Comparison of ENCODE assay signal across 16 mouse cellular contexts in the genomic region with DNA sequence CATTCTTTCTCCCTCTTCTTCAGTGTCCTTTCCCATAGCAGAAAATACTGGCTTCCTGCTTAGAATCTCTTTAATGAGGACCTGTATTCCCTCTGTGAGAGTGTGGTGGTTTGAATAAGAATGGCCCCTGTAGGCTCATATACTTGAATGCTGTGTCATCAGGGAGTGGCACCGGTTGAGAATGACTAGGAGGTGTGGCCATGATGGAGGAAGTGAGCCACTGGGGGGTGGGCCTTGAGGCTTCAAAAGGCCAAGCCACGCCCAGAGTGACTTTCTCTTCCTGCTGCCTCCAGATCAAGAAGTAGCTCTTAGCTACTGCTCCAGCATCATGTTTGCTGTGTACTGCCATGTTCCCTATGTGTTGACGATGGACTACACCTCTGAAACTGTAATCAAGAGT. TPM values are rescaled to one million over a fixed set of nuclear protein-coding genes. Genes with fewer than 3 reads are reported as not detected.
DNase-seq lines count a peak whose midpoint lies in the region; ATAC-seq and TF ChIP-seq lines count a peak whose summit lies in the region.
"Had no signal": no experiment of that assay in that cellular context is flagged by ENCODE, and none has a peak within 500 bp of the region (broad histone marks: within the 10 kb centered on the region; RNA-seq: fewer than 3 reads in every experiment).

No protein-coding gene starts in this region.

- intact Hi-C loops in gastrocnemius, adult 2 months (cut with DNase I) = no loop called here
- intact Hi-C loops in heart, postnatal 25 days (cut with DNase I) = no loop called here

- TF ChIP-seq CTCF in lung, embryonic 14.5 days (IDR thresholded peaks at IDR 0.05; ENCODE audit: low read depth) = no peak
- TF ChIP-seq CTCF in MEL (IDR thresholded peaks at IDR 0.05 in 2 of 3, conservative IDR thresholded peaks at IDR 0.05 in 1 of 3; ENCODE audit: control insufficient read depth in 1 of 3, insufficient read depth in 1 of 3, low read depth in 2 of 3, low read length in 3 of 3, poor library complexity in 1 of 3, severe bottlenecking in 1 of 3) = no peak
- no peak for TF ChIP-seq CTCF in kidney, adult 2 months (conservative IDR thresholded peaks at IDR 0.05; ENCODE audit: insufficient read depth, insufficient read length, low read depth, low read length)
- no peak for TF ChIP-seq CTCF in gastrocnemius, adult 2 months (IDR thresholded peaks at IDR 0.05)

- 77% methylated on average over 3 of the region's 3 CpGs for WGBS in lung, embryonic 14.5 days
- WGBS in intestine, embryonic 15.5 days = 76% methylated on average over 3 of the region's 3 CpGs
- WGBS in kidney, adult 2 months = 87% methylated on average over 3 of the region's 3 CpGs

- H3K4me1 ChIP-seq in lung, embryonic 14.5 days (ENCODE audit: insufficient read depth) = no peaks in the 10 kb centered on the region
- H3K4me1 ChIP-seq in MEL (ENCODE audit: control insufficient read depth in 1 of 2, insufficient read depth in 2 of 2, low read length in 2 of 2) = peaks cover 0 to 5% of the 10 kb centered on the region in 2 experiments; a peak in 1 of 4 replicates
- H3K4me1 ChIP-seq in intestine, embryonic 15.5 days (replicated peaks) = no peaks in the 10 kb centered on the region
- H3K4me1 ChIP-seq in kidney, adult 2 months (ENCODE audit: control insufficient read depth, insufficient read depth, low read length) = no peaks in the 10 kb centered on the region
- H3K4me1 ChIP-seq: hindbrain, embryonic 10.5 days; midbrain, embryonic 10.5 days; stomach, embryonic 15.5 days had no signal

- H3K4me3 ChIP-seq in lung, embryonic 14.5 days (ENCODE audit: low read depth, low read length) = no peak overlapping the region
- H3K4me3 ChIP-seq in MEL (ENCODE audit: control insufficient read depth in 1 of 2, insufficient read depth in 1 of 2, low read depth in 2 of 2, low read length in 2 of 2) = no peak overlapping the region
- H3K4me3 ChIP-seq in intestine, embryonic 15.5 days (replicated peaks) = no peak overlapping the region
- no peak overlapping the region for H3K4me3 ChIP-seq in kidney, adult 2 months (ENCODE audit: insufficient read depth, low read depth, low read length)
- no peak overlapping the region for H3K4me3 ChIP-seq in gastrocnemius, adult 2 months
- H3K4me3 ChIP-seq: heart, embryonic 10.5 days; hindbrain, embryonic 10.5 days; midbrain, embryonic 10.5 days; stomach, embryonic 15.5 days had no signal

- H3K9ac ChIP-seq in lung, embryonic 14.5 days = no peak overlapping the region
- H3K9ac ChIP-seq in MEL (ENCODE audit: control insufficient read depth, low read depth, low read length, poor library complexity, severe bottlenecking) = no peak overlapping the region
- H3K9ac ChIP-seq in intestine, embryonic 15.5 days = no peak overlapping the region
- H3K9ac ChIP-seq: liver, embryonic 14.5 days; stomach, embryonic 15.5 days had no signal

- H3K27ac ChIP-seq in lung, embryonic 14.5 days (ENCODE audit: low read depth) = no peak overlapping the region
- H3K27ac ChIP-seq in MEL (ENCODE audit: control insufficient read depth, low read depth, low read length) = no peak overlapping the region; the same call in 1 of the 2 replicates
- no peak overlapping the region for H3K27ac ChIP-seq in intestine, embryonic 15.5 days
- H3K27ac ChIP-seq in kidney, adult 2 months (ENCODE audit: insufficient read depth, low read depth, low read length) = no peak overlapping the region
- H3K27ac ChIP-seq in gastrocnemius, adult 2 months = no peak overlapping the region
- H3K27ac ChIP-seq: heart, embryonic 10.5 days; hindbrain, embryonic 10.5 days; liver, embryonic 14.5 days; midbrain, embryonic 10.5 days; stomach, embryonic 15.5 days had no signal

- no peaks in the 10 kb centered on the region for H3K9me3 ChIP-seq in lung, embryonic 14.5 days (ENCODE audit: low read depth, low read length)
- H3K9me3 ChIP-seq in MEL (replicated peaks; ENCODE audit: insufficient read depth, low read length) = no peaks in the 10 kb centered on the region
- no peaks in the 10 kb centered on the region for H3K9me3 ChIP-seq in intestine, embryonic 15.5 days
- H3K9me3 ChIP-seq: heart, embryonic 10.5 days; hindbrain, embryonic 10.5 days; midbrain, embryonic 10.5 days; stomach, embryonic 15.5 days had no signal

- no peak overlapping the region for H3K4me2 ChIP-seq in lung, embryonic 14.5 days
- no peak overlapping the region for H3K4me2 ChIP-seq in intestine, embryonic 15.5 days (replicated peaks)
- H3K4me2 ChIP-seq: stomach, embryonic 15.5 days had no signal

- TF ChIP-seq RAD21 in MEL (IDR thresholded peaks at IDR 0.05; ENCODE audit: low read depth, low read length) = no peak

- no peak for ATAC-seq in lung, embryonic 14.5 days (ENCODE audit: insufficient read depth)
- peak; percentile 63 for ATAC-seq in intestine, embryonic 15.5 days
- ATAC-seq in megakaryocyte progenitor cell, adult 5-6 weeks (replicated peaks; ENCODE audit: poor library complexity) = peak; percentile 96

- DNase-seq in lung, embryonic 14.5 days = peak; percentile 21
- no peak for DNase-seq in lung, postnatal 14 days
- peak; percentile 88 for DNase-seq in MEL (ENCODE audit: low read depth, low spot score)
- no peak for DNase-seq in kidney, adult 2 months
- no peak for DNase-seq in gastrocnemius, adult 2 months
- no peak for DNase-seq in heart, postnatal 25 days (ENCODE audit: low spot score)
- DNase-seq: B cell, adult 2 months; cerebellum, adult 9-10 months; kidney, adult 8-10 months had no signal

- no peaks in the 10 kb centered on the region for H3K79me2 ChIP-seq in MEL (ENCODE audit: control insufficient read depth, insufficient read depth, low read length, poor library complexity)

- H3K27me3 ChIP-seq in lung, embryonic 14.5 days (ENCODE audit: insufficient read depth, low read length) = no peaks in the 10 kb centered on the region
- no peaks in the 10 kb centered on the region; a peak in 1 of 4 replicates for H3K27me3 ChIP-seq in MEL (ENCODE audit: control insufficient read depth in 1 of 2, insufficient read depth in 2 of 2, low read length in 2 of 2)
- H3K27me3 ChIP-seq in intestine, embryonic 15.5 days (replicated peaks) = no peaks in the 10 kb centered on the region
- H3K27me3 ChIP-seq in kidney, adult 2 months (replicated peaks; ENCODE audit: control insufficient read depth, insufficient read depth, low read length) = no peaks in the 10 kb centered on the region
- H3K27me3 ChIP-seq: stomach, embryonic 15.5 days had no signal

- H3K36me3 ChIP-seq in lung, embryonic 14.5 days (ENCODE audit: insufficient read depth) = no peaks in the 10 kb centered on the region
- peaks cover 0 to 3% of the 10 kb centered on the region in 2 experiments; a peak in 2 of 4 replicates for H3K36me3 ChIP-seq in MEL (ENCODE audit: control insufficient read depth in 1 of 2, insufficient read depth in 2 of 2, low read length in 2 of 2)
- H3K36me3 ChIP-seq in intestine, embryonic 15.5 days = no peaks in the 10 kb centered on the region
- no peaks in the 10 kb centered on the region for H3K36me3 ChIP-seq in kidney, adult 2 months (ENCODE audit: control insufficient read depth, insufficient read depth, low read length)
- H3K36me3 ChIP-seq: hindbrain, embryonic 10.5 days; midbrain, embryonic 10.5 days; stomach, embryonic 15.5 days had no signal

- TF ChIP-seq EP300 in MEL (IDR thresholded peaks at IDR 0.05; ENCODE audit: low read depth in 1 of 2, low read length in 2 of 2) = peak in 1 of 2 experiments; percentile 46; a peak in 2 of 4 replicates

- TF ChIP-seq POLR2A in MEL (IDR thresholded peaks at IDR 0.05; ENCODE audit: control insufficient read depth in 1 of 2, insufficient read depth in 1 of 2, low read depth in 1 of 2, low read length in 2 of 2, poor library complexity in 1 of 2) = peak in 1 of 2 experiments; percentile 40; a peak in 2 of 4 replicates
- no peak for TF ChIP-seq POLR2A in kidney, adult 2 months (IDR thresholded peaks at IDR 0.05; ENCODE audit: low read depth, low read length)

TF ChIP-seq in MEL, 35 proteins besides CTCF, POLR2A, EP300 and RAD21:
- TF ChIP-seq POLR2AphosphoS5 (IDR thresholded peaks at IDR 0.05; ENCODE audit: borderline replicate concordance, low read depth, low read length) (no peak), ELF1 (IDR thresholded peaks at IDR 0.05; ENCODE audit: low read depth, low read length) (peak; percentile 54; the same call in 1 of the 2 replicates), MAFK (IDR thresholded peaks at IDR 0.05; ENCODE audit: borderline replicate concordance, low read depth, low read length) (peak; percentile 55; the same call in 1 of the 2 replicates), NELFE (IDR thresholded peaks at IDR 0.05; ENCODE audit: low read depth, low read length) (no peak), TBP (IDR thresholded peaks at IDR 0.05; ENCODE audit: low read depth, low read length) (peak; percentile 81; the same call in 1 of the 2 replicates), HCFC1 (IDR thresholded peaks at IDR 0.05; ENCODE audit: low read depth, low read length) (peak; percentile 53)

RNA-seq across cellular contexts. Expression of gene Kif26b, which starts 15.7 kb away (rescaled TPM):
- 1.5 and 2.2 TPM in 2 replicates for polyA plus RNA-seq in lung, embryonic 14.5 days (2014; fragmentation: Nextera tagmentation; extraction: Ambion mirVana)
- 0.26 and 0.50 TPM in 2 replicates for total RNA-seq in MEL (2012; rRNA removed)
- polyA plus RNA-seq in MEL (2012; ENCODE audit: insufficient read depth in 1 of 2, insufficient read length in 2 of 2, low read depth in 1 of 2, low replicate concordance in 2 of 2, missing spikeins in 1 of 2) = under 1 TPM in 1 of 2 experiments, not detected in 1; 0.08 TPM
- polyA plus RNA-seq in intestine, embryonic 15.5 days (2015; fragmentation: Nextera tagmentation; extraction: Ambion mirVana) = 4.7 and 4.9 TPM in 2 replicates
- total RNA-seq in megakaryocyte progenitor cell, adult 5-6 weeks (2015) = 0.37 and 0.42 TPM in 2 replicates
- 0.33 and 0.98 TPM in 2 replicates for total RNA-seq in megakaryocyte progenitor cell, adult 5-6 weeks (2017)
- polyA plus RNA-seq in kidney, adult 2 months (2012; rRNA removed) = 0.91 and 0.97 TPM in 2 replicates
- 1 to 10 TPM; 1.9 to 3.5 TPM for total RNA-seq in gastrocnemius, adult 2 months (2021)
- total RNA-seq in heart, postnatal 25 days (2021) = 1 to 10 TPM; 4.2 to 4.4 TPM

Comparison
In these comparisons a context has a peak if more than half of its experiments do, and no peak if none do; other contexts are left out.
1. DNase-seq: peak in lung, embryonic 14.5 days (single experiment) and MEL (single experiment); none in lung, postnatal 14 days (single experiment), kidney, adult 2 months (single experiment), gastrocnemius, adult 2 months (single experiment) and heart, postnatal 25 days (single experiment).